Mouse (Mus musculus): ENCODE data around the gene Prkg1.

Gene Prkg1

DNA sequence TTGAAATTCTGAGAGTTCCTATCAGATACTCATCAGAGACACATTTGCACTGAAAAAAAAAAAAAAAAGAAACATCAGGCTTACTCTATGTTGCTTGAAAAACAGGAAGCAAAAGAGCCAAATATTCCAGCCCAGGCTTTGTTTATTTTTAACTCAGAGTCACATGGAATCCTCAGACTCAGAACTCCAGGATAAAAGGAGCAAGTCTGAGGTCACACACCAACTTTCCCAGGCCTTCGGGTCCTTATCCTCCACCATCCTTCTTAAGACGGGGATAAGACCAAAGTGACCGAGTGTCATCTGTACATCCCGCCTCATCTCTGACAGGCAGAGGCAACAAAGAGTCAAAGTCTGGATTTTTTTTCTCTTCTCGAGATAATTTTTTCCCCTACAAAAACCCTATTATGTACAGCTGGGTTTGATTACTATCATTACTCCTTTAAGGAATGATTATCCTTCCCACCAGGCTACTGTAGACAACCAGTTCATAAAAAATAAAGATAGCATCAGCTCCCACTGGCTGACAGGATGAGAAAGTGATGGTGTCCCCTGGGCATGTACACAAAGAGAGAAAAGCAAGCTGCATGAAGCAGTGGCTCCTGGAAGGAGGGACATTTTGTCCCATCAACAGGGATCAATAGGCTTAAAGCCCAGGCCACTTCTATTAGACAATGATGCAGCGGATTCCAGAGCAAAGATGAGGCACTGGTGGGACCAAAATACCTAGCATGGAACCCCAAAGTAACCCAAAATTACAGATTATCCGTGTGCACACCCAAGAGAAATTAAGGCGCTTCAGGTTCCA is 21.4 kb downstream of the Prkg1 start:
- DNase-seq: no peak

DNA sequence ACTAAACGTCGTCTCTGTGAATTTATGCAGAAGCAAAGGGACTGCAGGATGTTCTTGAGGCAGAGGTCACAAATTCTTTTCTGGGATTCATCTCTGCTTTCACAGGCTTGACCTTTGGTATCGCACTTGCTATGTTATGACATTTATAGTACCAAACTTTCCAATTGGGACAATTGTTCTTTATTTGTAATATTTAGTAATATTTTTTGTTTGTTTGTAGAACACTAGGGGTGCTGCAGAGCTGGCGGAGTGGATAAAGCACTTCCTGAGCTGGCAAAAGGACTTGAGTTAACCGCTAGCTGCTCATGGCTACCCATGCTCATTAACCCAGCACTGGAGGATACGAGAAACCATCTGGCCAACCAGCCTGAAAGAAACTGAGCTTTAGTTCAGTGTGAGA is 49.9 kb downstream of the Prkg1 start:
- no peak for DNase-seq

DNA sequence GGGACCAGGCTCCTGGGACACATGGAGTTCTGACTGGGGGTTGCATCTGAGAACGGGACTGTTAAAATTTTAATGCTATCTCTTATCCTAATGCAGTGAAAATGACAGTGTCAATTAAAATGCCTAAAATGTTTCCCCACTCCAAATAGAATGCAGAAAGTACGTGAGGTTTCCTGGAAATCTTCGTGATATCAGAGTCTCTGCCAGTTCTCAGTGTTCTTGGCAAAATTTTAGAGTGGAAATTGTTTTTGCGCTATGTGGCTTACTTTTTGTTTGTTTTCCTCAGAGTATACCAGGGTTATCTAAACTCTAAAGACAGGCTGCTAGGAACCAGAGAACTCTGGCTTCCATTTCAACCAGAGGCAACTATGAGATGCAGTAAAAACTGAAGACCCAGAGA is 50.4 kb downstream of the Prkg1 start:
- no peak for DNase-seq

DNA sequence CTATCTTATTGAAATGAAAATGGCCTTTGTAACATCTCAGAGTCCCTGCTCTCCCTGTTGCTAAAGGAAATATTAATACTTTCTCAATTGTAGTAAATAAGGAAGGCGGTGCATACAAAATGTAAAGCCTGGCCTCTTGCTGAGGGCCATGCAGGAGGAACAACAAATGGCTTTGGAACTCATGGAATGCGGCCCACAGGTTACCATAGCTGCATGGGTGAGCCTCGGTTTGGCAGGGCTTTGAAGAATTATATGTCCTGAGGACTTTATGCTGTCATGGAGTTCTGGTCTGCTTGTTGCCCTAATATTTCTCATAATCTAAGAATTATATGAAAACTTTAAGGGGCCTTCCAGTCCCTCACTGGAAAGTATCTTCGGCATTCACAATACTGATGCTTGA is 51.5 kb downstream of the Prkg1 start:
- no peak for DNase-seq

DNA sequence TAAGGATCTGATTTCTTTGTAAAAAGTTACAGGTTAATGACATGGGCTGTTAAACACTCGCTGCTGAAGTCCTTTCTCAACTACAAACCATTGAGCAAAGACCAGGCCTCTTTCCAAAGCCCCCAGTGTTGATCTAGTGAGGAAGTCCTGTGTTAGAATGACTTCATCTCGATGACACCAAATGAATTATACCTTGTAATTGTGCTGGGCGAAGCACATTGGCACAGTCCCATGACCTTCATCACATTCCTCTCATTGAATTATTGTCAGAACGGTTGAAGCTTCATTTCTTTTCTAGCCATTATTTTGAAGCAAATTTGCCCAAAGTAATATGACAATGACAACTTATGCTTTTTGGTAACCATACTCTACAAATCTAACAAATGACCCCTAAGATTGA is 54.5 kb downstream of the Prkg1 start:
- DNase-seq: no peak

DNA sequence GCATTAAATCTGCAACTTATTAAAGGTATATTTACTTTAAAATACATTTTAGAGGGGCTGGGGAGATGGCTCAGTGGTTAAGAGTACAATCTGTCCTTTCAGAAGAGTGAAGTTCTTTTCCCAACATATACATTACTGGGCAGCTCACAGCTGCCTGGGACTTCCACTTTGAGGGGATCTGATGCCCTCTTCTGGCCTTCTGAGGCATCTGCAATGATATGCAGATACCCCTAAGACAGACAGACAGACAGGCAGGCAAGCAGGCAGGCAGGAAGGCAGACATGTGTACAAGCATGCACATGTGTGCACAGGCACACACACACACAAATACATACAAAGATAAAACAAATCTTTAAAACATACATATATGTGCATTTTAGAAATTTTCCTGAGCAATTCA is 60.8 kb downstream of the Prkg1 start:
- DNase-seq: no peak

DNA sequence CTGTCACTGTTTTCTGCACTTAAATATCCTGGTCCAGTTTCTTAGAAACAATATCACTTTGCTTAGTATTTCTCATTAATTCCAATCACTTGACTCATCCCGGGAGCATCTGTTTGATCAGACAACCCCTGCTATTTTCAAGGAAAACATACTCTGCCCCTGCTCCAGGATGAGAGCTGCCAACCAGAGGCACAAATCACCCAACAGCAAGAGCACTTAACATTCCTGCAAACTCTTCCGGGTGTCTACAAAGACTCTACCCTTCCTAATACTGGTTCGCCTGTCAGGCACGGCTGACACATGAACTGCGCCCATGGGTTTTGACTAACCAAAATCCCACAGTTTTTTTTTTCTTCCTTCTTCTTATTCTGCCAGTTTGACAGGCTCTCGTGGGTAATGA is 65.9 kb downstream of the Prkg1 start:
- DNase-seq: no peak

DNA sequence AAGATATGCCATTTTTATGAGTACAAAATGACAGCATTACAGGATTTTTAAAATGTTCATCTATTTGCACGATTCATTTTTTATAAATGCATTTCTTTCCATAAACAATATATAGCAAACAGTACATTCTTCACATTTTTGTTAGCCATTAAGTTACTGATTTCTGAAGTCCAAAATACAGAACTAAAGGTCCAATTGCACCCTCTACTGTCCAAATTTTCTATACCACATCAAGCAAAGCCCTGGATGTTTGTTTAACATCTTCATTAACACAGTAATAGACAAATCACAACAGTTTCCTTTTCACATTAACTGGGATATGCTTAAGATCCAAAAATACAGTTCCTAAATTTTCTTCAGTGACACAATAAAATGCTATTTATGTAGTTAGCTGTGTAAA is 84.0 kb downstream of the Prkg1 start:
- DNase-seq: no peak

DNA sequence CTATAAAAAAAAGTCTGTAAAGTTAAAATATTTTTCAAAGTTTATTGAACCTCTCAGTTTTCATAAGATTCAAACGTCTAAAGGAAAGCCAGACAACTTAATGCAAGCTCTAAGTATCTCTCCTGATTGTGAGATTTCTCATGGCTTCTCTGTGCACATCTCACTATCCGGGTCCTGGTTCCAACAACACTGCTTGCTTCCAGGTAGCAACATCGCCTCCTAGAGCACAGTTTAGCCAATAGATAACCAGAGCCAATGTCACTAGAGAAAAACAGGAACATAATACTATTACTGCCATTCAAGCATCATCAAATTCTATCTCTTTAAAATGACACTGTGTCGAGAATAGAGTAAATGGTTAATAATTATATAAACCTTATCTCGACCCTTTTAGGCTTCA is 86.5 kb downstream of the Prkg1 start:
- DNase-seq: no peak

DNA sequence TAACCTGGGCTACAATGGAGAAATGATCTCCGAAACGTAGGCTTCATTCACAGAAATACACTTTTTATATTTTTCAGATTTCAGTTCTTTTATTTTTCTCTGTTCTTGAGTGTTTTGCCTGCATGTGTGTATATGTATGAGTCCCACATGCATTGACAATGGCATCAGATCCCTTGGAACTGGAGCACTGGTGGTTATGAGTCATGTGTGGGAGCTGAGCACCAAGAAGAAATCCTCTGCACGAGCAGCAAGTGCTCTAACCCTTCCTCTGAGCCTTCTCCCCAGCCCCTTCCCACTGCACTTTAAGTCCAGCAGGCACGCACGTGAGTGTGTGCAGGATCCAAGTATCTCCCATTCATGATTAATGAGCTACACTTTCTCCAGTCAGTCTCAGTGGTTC is 93.1 kb downstream of the Prkg1 start:
- no peak for DNase-seq

DNA sequence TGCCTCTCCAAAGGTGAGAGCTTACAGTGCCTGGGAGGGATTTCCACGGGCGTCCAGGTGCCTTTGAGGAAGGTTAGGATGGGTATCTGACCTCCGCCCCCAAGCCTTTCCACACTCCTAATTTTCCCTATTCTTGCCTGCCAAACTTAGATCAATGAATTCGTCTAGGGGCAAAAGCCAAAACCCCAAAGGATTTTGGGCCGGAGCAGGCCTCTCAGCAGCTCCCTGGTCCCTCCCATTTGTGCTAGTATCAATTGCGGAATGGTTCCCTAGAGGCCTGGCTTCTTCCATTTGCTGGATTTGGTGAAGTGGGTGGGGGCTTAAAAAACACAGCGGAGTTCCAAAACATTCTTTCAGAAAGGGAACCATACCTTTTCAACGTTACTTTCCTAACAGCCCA is 99.8 kb downstream of the Prkg1 start:
- DNase-seq: no peak

DNA sequence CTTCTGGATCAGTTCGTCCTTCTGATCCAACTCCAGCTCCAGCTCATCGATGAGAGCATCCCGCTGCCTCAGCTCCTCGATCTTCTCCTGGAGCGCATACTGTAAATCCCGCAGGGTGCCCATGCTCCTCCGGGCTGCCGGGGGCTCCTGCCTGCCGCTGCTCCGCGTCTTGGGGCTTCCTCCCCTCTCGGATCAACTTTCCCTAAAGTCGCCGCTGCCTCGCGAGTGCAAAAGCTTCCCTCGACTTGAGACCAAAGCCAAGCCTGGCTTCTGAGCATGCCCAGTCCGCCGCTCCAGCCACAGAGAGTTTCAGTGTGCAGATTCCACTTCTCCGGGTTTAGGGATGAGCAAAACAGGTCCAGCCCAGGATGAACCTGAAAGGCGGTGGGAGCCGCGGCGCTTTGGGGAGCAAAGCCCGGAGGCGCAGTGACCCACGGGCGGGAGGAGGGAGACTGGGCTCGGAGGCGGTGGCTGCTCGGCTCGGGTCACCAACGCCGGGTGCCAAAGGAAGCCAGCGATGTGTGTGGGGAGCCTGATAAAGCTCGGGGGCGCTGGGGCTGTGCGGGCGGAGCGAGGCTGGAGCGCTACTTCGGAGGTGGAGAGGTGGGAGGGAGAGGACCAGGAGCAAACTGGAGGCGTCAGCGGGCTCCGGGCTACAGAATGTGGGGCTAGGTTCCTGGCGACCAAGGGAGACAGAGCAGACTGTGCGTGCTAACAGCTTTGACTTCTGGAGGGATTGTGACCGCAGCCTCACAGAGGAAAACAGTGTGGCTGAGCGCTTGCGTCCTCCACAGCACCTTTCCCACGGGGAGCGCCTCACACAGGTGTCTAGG is 100.5 kb downstream of the Prkg1 start:
- no peak for DNase-seq

DNA sequence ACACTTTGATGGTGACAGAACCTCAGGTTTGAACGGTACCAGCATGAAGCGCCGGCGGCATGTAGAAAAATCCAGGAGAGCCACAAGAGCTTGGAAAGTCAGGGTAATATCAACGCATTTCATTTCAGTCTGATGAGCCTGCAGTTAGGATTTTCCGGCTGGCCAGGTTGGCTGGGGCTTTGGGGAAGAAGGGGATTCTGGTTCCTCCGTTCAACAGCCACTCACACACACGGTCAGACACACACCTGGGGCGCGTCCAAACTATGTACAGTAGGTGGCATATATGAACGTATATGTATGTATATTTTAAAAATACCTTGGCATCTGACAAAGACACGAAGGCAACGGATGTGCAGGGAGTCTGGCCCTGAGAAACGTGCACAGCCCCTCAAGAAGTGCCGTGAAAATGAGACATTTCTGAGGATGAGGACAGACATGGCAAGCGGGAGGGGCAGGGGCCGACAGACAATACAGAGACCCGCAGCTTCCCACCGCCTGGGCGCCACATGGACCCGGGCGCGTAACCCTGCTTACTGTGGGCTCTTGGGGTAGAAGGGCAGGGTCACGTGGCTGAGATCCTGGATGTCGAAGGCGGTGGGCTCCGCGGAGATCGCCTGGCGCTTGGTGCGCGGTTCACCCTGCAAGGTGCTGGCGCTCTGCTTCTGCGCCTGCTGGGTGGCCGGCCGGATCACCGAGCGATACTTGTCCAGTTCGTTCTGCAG is 101.2 kb downstream of the Prkg1 start:
- DNase-seq: no peak

DNA sequence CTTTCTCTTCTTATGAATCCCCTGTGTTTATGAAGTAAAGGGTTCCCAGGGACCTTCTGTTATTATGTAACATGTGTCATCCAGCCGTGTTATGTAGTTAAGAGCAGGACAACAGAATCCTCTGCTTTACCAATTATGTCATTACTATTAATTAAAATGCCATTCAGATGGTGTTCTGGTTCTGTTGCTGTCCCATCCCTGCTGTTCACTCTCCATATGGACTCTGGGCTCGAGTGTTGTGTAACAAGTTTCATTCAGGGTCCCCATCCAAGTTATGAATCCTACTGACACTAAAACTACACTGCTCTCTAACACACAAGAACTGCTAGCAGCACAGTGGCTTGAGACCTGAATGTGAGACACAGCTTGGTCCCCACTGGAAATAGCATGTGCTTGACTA is 102.0 kb downstream of the Prkg1 start:
- no peak for DNase-seq

DNA sequence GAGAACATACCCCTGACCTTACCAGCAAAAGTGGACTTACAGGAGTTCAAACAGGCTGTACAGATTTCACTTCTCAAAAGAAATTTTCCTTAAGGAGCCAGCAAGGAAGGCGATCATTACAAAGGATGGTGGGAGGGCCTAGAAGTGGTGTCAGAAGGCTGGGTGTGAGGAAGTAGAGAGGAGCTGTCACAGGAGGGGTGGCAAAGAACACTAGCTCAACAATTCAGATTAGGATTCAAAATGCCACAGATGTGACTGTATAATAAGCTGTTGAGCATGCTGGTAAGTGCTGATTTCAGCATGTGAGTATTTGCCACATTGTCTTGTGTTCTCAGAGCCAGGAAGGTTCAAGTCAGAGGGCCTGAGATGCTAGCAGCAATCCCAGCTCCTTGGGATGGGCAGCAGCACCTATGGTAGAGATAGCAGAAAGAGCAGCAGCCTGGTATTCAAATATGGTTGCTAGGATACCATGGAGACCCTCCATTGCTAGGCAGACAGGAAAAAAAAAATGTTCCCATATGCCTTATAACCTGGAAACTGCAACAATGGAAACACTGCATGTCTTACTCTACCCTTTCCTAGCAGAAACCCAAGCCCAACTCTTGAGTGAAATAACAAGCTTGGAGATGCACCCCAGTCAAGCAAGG is 106.0 kb downstream of the Prkg1 start:
- no peak for DNase-seq

DNA sequence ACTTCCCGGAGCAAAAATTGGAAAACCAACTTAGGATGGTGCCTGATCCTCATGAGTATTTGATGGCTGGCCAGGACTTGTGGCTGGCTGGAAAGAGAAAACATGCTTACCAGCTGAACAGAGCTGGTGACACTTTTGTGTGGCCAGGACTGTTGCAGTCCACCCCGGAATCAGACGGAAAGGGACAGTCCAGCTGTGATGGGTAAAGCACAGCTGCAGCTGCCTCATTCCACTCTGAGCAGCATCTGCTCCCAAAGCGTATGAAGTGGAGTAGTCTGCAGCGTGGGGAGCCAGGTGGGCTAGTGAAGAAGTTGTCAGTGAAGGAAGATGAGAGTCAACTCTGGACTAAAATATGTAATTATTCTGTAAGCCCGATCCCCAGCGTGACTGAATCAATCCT is 108.6 kb downstream of the Prkg1 start:
- no peak for DNase-seq

DNA sequence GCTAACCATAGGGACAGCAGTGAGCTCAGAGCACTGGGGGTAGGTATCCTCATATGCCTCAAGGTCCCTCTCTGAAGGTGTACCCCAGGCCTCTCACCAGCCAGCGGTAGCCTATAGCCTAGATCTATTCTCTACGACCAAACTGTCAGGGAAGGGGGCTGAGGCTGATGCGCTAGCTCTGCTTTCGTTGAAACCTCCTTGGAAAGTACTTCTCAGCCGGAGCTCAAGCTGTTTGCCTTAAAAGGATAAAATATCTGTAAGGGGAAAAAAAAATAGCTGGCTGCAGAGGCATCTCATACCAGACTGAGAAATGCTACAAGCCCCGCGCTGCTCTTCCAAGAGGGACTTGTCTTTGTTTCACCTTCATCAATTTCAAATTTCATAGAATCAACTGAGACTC is 109.0 kb downstream of the Prkg1 start:
- DNase-seq: no peak

DNA sequence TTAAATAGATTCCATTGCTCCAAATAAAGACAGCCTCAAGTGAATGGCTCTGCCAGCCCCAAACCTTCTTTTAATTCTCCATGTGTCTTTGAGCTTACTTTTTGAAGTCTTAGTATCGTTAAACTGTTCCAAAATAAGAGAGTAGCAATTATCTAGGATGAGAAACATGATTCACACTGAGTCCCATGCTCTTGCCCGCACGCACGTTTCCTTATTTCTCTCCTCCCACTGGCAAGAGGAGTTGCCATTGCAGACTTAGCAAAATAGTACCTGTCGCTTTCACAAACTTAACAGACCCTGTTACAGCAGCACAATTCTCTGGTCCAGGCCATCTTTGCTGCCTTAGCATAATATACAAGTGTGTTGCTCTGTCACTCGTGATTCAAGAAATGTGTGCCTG is 110.8 kb downstream of the Prkg1 start:
- no peak for DNase-seq

DNA sequence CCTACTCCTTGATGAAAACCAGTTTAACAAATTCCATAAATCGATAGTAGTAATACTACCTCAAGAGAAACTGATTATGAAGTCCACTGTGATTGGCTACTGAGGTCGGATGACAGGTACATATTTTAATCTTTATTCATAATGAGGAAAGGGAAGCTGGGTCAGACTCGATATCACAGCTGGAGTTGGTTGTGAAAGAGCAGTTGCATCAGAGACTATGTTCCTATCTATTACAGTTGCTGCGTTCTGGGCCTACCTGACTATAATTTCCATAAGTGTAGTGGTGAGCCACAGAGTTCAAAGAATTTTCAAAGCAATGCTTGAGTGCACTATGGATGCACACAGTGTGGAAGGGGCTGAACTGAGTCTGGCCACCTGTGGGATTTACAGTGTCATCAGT is 114.4 kb downstream of the Prkg1 start:
- DNase-seq: no peak

DNA sequence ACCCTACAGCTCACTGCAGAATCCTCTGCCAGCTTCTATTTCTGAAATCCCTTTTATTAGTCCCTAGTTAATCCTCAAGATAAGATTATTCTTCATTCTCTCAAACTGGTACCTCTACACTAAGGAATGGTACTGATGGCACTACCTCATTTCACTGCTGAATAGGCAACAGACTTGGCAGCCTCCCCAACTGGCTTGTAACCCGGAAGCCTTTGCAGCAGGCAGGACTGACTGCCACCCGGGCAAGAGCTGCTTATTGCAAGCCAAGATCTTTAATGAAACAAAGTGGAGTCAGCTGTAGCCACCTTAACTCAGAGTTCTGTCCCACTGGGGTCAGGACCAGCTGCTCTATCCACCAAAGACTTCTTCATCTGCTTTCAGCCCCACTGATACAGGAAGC is 117.3 kb downstream of the Prkg1 start:
- no peak for DNase-seq

DNA sequence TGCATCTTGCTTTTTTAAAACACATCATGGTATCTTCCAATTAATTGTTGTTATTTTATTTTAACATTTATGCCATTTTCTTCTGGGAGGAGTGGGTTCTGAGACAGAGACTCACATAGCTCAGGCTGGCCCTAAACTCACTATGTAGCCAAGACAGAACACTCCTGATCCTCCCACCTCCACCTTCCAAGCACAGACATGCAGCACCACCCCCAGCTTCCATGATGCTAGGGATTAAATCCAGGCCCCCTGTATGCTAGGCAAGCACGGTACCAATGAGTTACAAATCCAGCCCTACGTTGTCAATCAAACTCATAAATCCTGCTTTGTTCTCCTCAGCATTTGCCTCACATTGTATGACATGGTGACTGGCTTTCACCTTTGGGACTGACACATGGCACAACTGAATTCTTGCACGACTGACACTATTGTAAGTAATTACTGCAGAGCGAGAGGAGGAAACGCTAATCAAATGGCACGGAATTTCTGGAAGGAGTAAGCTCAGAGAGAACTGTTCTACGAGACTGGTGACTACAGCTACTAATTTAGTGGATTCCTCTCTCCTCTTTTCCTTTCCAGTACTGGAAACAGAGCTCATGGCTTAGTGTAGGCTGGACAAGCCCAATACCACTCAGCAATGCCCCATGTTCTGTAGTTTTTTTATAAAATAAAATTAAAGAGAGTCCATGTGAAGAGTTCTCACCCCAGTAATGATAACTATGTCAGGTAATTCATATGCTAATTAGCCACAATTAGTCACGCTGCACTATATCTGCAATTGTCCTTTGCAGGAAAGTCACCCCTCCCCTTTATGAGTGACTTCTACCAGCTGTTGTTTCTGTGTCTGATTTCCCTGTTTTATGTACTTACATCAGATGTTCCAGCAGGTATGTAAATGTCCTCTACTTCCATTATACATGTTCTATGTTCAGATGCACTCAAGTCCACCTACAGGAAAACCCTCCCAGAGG is 133.6 kb downstream of the Prkg1 start:
- no peak for DNase-seq

DNA sequence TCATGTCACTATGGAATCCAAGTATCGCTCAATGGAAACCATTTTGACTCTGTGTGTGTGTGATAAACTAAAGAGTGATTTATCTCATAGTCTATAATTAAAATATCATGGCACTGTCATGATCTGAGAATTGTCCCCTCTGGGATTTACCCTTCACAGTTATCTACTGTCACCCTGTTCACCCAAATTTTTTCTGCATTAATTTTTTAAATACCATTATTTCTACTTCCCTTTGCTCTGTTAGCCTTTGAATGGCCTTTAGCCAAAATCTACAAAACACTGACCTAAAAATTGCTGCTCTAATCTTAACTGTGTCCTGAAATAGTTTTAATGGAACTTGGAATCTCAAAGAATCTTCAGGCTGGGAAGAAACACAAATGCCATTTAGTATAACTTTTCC is 143.1 kb downstream of the Prkg1 start:
- DNase-seq: no peak

Data from cerebellum, adult 9-11 months (tissue).